Mouse (Mus musculus) midbrain, postnatal 0 days (tissue): ENCODE measurements around the gene Bcl7a. TPM values are rescaled to one million over a fixed set of nuclear protein-coding genes. Genes with fewer than 3 reads are reported as not detected.

Experiments
- ATAC-seq: fragments of 200-750 bp; cut with Nextera tagmentation; 2 replicates; pipeline ENCODE4 v1.8.0; 2017; ENCODE audit warnings: moderate number of reproducible peaks, mild to moderate bottlenecking, moderate TSS enrichment, moderate library complexity; ENCODE audit not compliant: low FRiP score
- DNase-seq: peaks from one replicate; pipeline ENCODE4 v3.0.0-alpha.2; 2015; ENCODE audit warnings: low spot score
- H3K27ac ChIP-seq: fragments of 300-500 bp; sonication (generic); 2 replicates; pipeline ENCODE4 v1.5.1; 2014; ENCODE audit warnings: low read depth, mild to moderate bottlenecking, low read length, mixed read lengths
- H3K27me3 ChIP-seq: fragments of 300-500 bp; sonication (generic); 2 replicates; pipeline ENCODE4 v1.6.1; 2014; ENCODE audit warnings: low read length, control low read depth, mixed read lengths; ENCODE audit not compliant: insufficient read depth
- H3K36me3 ChIP-seq: fragments of 300-500 bp; sonication (generic); 2 replicates; pipeline ENCODE4 v1.6.1; 2014; ENCODE audit warnings: low read length, control low read depth, mixed read lengths; ENCODE audit not compliant: insufficient read depth
- H3K4me1 ChIP-seq: fragments of 300-500 bp; sonication (generic); 2 replicates; pipeline ENCODE4 v1.6.1; 2014; ENCODE audit warnings: mild to moderate bottlenecking, control low read depth, antibody characterized with exemption, low read length, mixed read lengths; ENCODE audit not compliant: insufficient read depth
- H3K4me2 ChIP-seq: fragments of 300-500 bp; sonication (generic); 2 replicates; pipeline ENCODE4 v1.6.1; 2014; ENCODE audit warnings: low read depth, mild to moderate bottlenecking, low read length, mixed read lengths; ENCODE audit not compliant: poor library complexity, severe bottlenecking
- H3K4me3 ChIP-seq: fragments of 300-500 bp; sonication (generic); 2 replicates; pipeline ENCODE4 v1.5.1; 2014; ENCODE audit warnings: low read depth, mild to moderate bottlenecking, low read length, moderate library complexity
- H3K9ac ChIP-seq: fragments of 300-500 bp; sonication (generic); replicated peaks from 2 replicates; pipeline ENCODE4 v1.6.1; 2014; ENCODE audit warnings: mild to moderate bottlenecking, low read length, moderate library complexity, mixed read lengths; ENCODE audit not compliant: poor library complexity, severe bottlenecking
- H3K9me3 ChIP-seq: fragments of 300-500 bp; sonication (generic); 2 replicates; pipeline ENCODE4 v1.6.1; 2016; ENCODE audit warnings: low read length, control low read depth
- CTCF ChIP-seq: IDR thresholded peaks from 2 replicates; pipeline ENCODE4 v1.5.1; 2016; ENCODE audit warnings: antibody characterized with exemption, mild to moderate bottlenecking
- WGBS: fragments of 180-500 bp; shearing (Covaris S2); extraction: QIAGEN DNeasy Blood & Tissue Kit; methylation state at CpG from one replicate; pipeline ENCODE4 v1.1.7; 2014; 5-methylcytosine and 5-hydroxymethylcytosine counted together
- polyA plus RNA-seq: library from polyadenylated mRNA; unstranded; fragments of >200 nt; fragmentation: Nextera tagmentation; extraction: Ambion mirVana; gene quantifications from 2 replicates; pipeline ENCODE4 v1.2.1, GENCODE M21; 2015
- total RNA-seq: library from RNA; depleted of rRNA; stranded (reverse); fragments of >200 nt; gene quantifications from 2 replicates; pipeline ENCODE4 v1.2.3, GENCODE M21; 2014

Bcl7a gene
- total and polyA plus RNA-seq, 2 experiments from 2014 or later, result 21.6 to 40.7 TPM

GRCm38 (mm10) chr5:123350386-123350785 lies 6.8 kb downstream of the Bcl7a start:
- Histone ChIP-seq H3K36me3 (peaks cover 10% of the 10 kb centered on the region), H3K9me3 (no peaks in the 10 kb centered on the region), H3K27me3 (no peaks in the 10 kb centered on the region), H3K9ac (no peak overlapping the region), H3K4me3 (no peak overlapping the region), H3K27ac (no peak overlapping the region), H3K4me2 (no peak overlapping the region), H3K4me1 (peaks cover 11% of the 10 kb centered on the region; the same call in 1 of the 2 replicates)
- ATAC-seq (no peak), DNase-seq (peak; percentile 9)
- 77% methylated on average over 10 of the region's 10 CpGs for WGBS
- TF ChIP-seq CTCF, result peak; percentile 24

- no peak for TF ChIP-seq CTCF
- Histone ChIP-seq H3K9me3 (no peaks in the 10 kb centered on the region), H3K27me3 (no peaks in the 10 kb centered on the region), H3K9ac (no peak overlapping the region), H3K4me3 (no peak overlapping the region), H3K4me2 (no peak overlapping the region), H3K4me1 (0 out of 2 replicates have a peak, but pooled peaks cover 3% of the 10 kb centered on the region), H3K27ac (no peak overlapping the region), H3K36me3 (peaks cover 32% of the 10 kb centered on the region)
- WGBS, result 85% methylated on average over 11 of the region's 11 CpGs
- ATAC-seq (no peak), DNase-seq (no peak)
These were observed 12.3 kb downstream of the Bcl7a start for GRCm38 (mm10) chr5:123355918-123356317.

- DNase-seq (no peak), ATAC-seq (no peak)
- Histone ChIP-seq H3K27ac (no peak overlapping the region), H3K4me3 (no peak overlapping the region), H3K9me3 (no peaks in the 10 kb centered on the region), H3K9ac (no peak overlapping the region), H3K4me2 (no peak overlapping the region), H3K36me3 (peaks cover 41% of the 10 kb centered on the region), H3K27me3 (no peaks in the 10 kb centered on the region), H3K4me1 (no peaks in the 10 kb centered on the region)
- TF ChIP-seq CTCF, result no peak
- WGBS, result 91% methylated on average over 4 of the region's 4 CpGs
These were observed 13.6 kb downstream of the Bcl7a start for GRCm38 (mm10) chr5:123357253-123357652.

GRCm38 (mm10) chr5:123359431-123359830 lies 15.8 kb downstream of the Bcl7a start:
- Histone ChIP-seq H3K9ac (no peak overlapping the region), H3K27me3 (no peaks in the 10 kb centered on the region), H3K4me1 (no peaks in the 10 kb centered on the region), H3K27ac (no peak overlapping the region), H3K9me3 (no peaks in the 10 kb centered on the region), H3K36me3 (peaks cover 49% of the 10 kb centered on the region), H3K4me3 (no peak overlapping the region), H3K4me2 (no peak overlapping the region)
- TF ChIP-seq CTCF, result no peak
- WGBS, result 94% methylated on average over 6 of the region's 6 CpGs
- ATAC-seq (no peak), DNase-seq (no peak)

GRCm38 (mm10) chr5:123362911-123363310 lies 19.3 kb downstream of the Bcl7a start:
- 90% methylated on average over 4 of the region's 4 CpGs for WGBS
- no peak for TF ChIP-seq CTCF
- no peak overlapping the region for H3K4me3 ChIP-seq
- H3K4me2 ChIP-seq, result no peak overlapping the region
- H3K4me1 ChIP-seq, result no peaks in the 10 kb centered on the region
- H3K36me3 ChIP-seq, result peaks cover 43% of the 10 kb centered on the region
- no peak overlapping the region for H3K27ac ChIP-seq
- no peak for DNase-seq
- ATAC-seq, result no peak
- H3K9ac ChIP-seq, result no peak overlapping the region
- no peaks in the 10 kb centered on the region for H3K9me3 ChIP-seq
- H3K27me3 ChIP-seq, result no peaks in the 10 kb centered on the region

- Histone ChIP-seq H3K36me3 (peaks cover 40% of the 10 kb centered on the region), H3K27ac (no peak overlapping the region), H3K4me2 (no peak overlapping the region), H3K9ac (no peak overlapping the region), H3K4me1 (no peaks in the 10 kb centered on the region), H3K4me3 (no peak overlapping the region), H3K27me3 (no peaks in the 10 kb centered on the region), H3K9me3 (no peaks in the 10 kb centered on the region)
- ATAC-seq (no peak), DNase-seq (no peak)
- WGBS, result 83% methylated on average over 11 of the region's 11 CpGs
- TF ChIP-seq CTCF, result no peak
These were observed 20.8 kb downstream of the Bcl7a start for GRCm38 (mm10) chr5:123364302-123364971.
